Mouse (Mus musculus): ENCODE measurements around the gene Imp3. TPM values are rescaled to one million over a fixed set of nuclear protein-coding genes. Genes with fewer than 3 reads are reported as not detected.
"Not testable (repeated sequence)": the region's sequence is repeated elsewhere in the genome, so short reads cannot be mapped to it uniquely, and the experiment has no call there.

Gene Imp3
- polyA plus RNA-seq, 1 experiment from 2014 or later = 42.0 TPM

DNA sequence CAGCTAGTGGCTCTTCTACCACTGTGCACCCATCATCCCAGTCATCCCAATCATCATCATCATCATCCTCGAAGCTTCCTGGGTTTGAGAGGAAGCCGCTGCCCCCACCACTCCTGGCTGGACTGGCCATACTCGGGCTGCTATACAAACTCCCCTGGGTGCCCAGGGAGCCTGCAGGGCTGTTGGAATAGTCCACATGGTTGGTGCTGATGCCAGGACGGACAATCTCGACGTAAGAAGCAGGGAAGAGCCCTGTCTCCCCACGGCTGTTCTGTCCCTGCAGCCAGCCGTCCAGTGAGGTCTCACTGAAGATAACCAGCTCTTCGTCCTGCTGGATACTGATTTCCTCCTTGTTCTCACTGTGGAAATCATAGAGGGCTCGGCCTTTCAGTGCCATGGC, 10.9 kb upstream of the Imp3 start:
- no peak overlapping the region for H3K27ac ChIP-seq (ENCODE audit: low read length)
- WGBS (ENCODE audit: insufficient replicate concordance) = 62% methylated on average over 10 of the region's 10 CpGs

DNA sequence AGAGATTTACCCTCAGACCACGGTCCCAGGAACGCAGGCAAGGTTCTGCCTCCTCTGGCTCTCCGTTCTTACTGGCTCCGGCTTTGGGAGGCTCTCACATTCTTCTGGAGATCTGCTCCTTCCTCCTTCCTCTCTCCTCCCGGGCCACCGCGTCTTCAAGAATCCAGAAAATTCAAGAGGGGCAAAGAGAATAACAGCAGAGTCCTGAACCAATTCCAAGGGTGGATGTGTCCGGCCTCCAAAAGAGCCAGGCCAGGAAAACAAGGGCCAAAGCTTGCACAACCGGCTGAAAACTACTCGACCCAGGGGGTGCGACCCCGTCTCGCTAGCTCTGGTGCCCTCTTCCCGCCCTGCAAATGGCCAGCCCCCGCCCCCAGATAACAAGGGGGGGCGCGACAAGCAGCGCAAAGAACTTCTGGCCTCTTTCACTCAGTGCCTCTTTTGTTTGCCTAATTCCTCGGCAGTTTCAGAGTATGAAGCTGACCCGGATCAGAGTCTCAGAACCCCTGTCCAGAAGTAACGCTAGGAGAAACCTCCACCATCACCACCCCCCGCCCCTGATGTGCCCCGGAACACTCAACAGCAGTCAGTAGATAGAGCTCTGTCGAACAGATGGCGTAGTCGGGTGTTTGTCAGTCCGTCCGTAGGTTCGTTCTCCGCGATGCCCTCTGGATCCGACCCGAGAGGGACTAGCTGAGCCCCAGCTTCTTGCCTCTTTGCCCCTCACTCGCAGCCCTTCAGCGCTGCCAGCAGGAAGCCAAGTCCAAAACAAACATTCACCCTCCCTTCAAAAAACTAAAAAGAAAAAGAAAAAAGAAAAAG, 9.9 kb upstream of the Imp3 start:
- WGBS (ENCODE audit: insufficient replicate concordance) = 2% methylated on average over 35 of the region's 35 CpGs
- no peak for ATAC-seq (ENCODE audit: low read depth)

More for the DNA sequence above, 10.9 kb upstream of the Imp3 start:
- Histone ChIP-seq H3K4me1 (ENCODE audit: control insufficient read depth, low read depth, low read length) (peaks cover 19% of the 10 kb centered on the region), H3K9ac (ENCODE audit: low read depth, low read length) (no peak overlapping the region), H3K4me3 (ENCODE audit: low read depth, low read length) (no peak overlapping the region; the same call in 1 of the 2 replicates), H3K27me3 (ENCODE audit: control insufficient read depth, insufficient read depth, low read depth, low read length) (peaks cover 19% of the 10 kb centered on the region), H3K4me2 (ENCODE audit: low read depth, low read length) (0 out of 2 replicates have a peak overlapping the region, but pooled peaks have one; percentile 84), H3K9me3 (replicated peaks; ENCODE audit: control insufficient read depth, low read length) (no peaks in the 10 kb centered on the region), H3K36me3 (ENCODE audit: control insufficient read depth, insufficient read depth) (0 out of 2 replicates have a peak, but pooled peaks cover 5% of the 10 kb centered on the region)
- ATAC-seq (ENCODE audit: low read depth) = no peak

DNA sequence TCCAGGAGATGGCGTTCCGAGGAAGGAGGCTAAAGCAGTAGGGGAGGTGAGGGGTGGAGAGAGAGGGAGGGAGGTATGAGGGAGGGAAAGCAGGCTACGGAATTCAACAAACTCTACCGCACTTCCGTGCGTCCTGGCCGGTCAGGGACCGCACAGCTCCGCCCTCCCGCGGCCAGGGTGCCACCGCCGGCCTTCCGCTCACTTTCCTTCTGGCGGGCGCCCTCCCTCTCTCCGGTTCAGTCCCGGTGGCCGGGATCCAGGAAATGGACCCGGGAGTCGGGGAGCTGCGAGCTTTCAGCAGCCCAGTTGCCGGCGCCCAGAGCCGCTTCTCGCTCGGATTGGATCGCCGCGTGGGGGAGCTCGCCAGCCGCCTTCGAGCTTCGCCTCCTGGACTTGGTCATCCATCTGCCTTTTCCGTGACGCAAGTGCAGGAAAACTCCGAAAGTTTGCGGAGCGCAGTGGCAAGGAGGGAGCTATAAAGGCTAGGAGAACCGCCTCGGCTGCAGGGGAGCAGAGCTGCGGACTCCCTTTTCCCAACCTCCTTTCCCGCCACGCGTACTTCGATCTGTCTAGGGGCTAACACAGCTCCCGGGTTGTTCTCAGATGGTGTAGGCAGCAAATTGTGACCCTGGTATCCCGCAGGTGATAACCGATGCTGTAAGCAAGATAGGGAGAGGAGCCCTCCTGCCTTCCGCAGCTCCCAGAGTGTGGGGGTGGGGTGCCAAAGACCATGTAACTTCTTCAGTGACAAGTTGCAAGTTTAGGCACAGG, 9.0 kb upstream of the Imp3 start, which contains the start of gene Snx33:
TSS of gene Snx33 (minus strand) at position 331 of the 771 bp plus-strand sequence.
- peaks cover 19% of the 10 kb centered on the region for H3K27me3 ChIP-seq (ENCODE audit: control insufficient read depth, insufficient read depth, low read depth, low read length)
- H3K4me2 ChIP-seq (ENCODE audit: low read depth, low read length) = peak within 1 kb of the TSS; percentile 84
- peaks cover 19% of the 10 kb centered on the region for H3K4me1 ChIP-seq (ENCODE audit: control insufficient read depth, low read depth, low read length)
- no peaks in the 10 kb centered on the region for H3K36me3 ChIP-seq (ENCODE audit: control insufficient read depth, insufficient read depth)
- peak within 1 kb of the TSS; percentile 76 for H3K9ac ChIP-seq (ENCODE audit: low read depth, low read length)
- under 1% methylated on average over 49 of the region's 50 CpGs for WGBS (ENCODE audit: insufficient replicate concordance)
- peak; percentile 70 for ATAC-seq (ENCODE audit: low read depth)
- no peaks in the 10 kb centered on the region for H3K9me3 ChIP-seq (replicated peaks; ENCODE audit: control insufficient read depth, low read length)
- peak within 1 kb of the TSS; percentile 69 for H3K4me3 ChIP-seq (ENCODE audit: low read depth, low read length)
- peak within 1 kb of the TSS; percentile 81 for H3K27ac ChIP-seq (ENCODE audit: low read length)

More for the DNA sequence above, 9.9 kb upstream of the Imp3 start:
- Histone ChIP-seq H3K4me1 (ENCODE audit: control insufficient read depth, low read depth, low read length) (peaks cover 19% of the 10 kb centered on the region), H3K9ac (ENCODE audit: low read depth, low read length) (peak overlapping the region; percentile 76), H3K36me3 (ENCODE audit: control insufficient read depth, insufficient read depth) (no peaks in the 10 kb centered on the region), H3K27ac (ENCODE audit: low read length) (peak overlapping the region; percentile 81), H3K27me3 (ENCODE audit: control insufficient read depth, insufficient read depth, low read depth, low read length) (peaks cover 19% of the 10 kb centered on the region), H3K4me2 (ENCODE audit: low read depth, low read length) (peak overlapping the region; percentile 84), H3K9me3 (replicated peaks; ENCODE audit: control insufficient read depth, low read length) (no peaks in the 10 kb centered on the region), H3K4me3 (ENCODE audit: low read depth, low read length) (peak overlapping the region; percentile 69)

DNA sequence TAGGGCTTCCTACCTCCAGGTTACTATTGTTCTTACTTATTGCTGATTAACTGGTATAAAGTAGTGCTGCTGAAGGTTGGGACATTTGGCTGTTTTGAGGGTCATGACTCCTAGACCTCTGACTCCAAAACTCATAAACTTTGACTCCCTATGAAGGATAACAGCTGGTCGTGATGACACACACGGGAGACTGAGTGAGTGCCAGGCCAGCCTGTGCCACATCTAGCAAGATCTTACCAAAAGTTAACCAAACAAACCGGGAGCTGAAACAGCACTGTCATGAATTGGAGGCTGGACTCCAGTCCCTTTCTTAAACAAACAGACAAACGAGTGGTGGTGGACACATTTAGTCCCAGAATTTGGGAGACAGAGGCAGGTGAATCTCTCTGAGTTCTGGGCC, 7.8 kb upstream of the Imp3 start:
- Histone ChIP-seq H3K9ac (ENCODE audit: low read depth, low read length) (no peak overlapping the region), H3K9me3 (replicated peaks; ENCODE audit: control insufficient read depth, low read length) (no peaks in the 10 kb centered on the region)
- WGBS (ENCODE audit: insufficient replicate concordance) = 39% methylated on average over 4 of the region's 4 CpGs

DNA sequence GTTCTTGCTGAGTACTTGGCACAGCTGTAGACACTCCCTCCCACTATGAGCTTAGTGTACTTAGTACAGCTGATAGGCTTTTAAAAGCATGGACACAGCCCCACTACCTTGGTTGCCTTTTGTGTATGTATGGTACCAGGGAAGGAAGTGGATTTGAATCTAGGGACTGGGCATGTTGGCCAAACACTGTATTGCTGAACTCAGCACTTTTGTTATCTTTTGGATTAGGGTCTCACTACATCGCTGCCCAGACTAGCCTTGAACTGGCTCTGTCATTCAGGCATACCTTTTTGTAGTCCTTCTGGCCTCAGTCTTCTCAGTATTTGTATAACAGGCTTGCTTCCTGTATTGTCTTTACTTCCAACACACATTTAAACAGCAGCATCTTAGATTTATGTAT, 6.7 kb upstream of the Imp3 start:
- WGBS (ENCODE audit: insufficient replicate concordance) = 56% methylated on average over 1 of the region's 1 CpGs
- H3K9me3 ChIP-seq (replicated peaks; ENCODE audit: control insufficient read depth, low read length) = no peaks in the 10 kb centered on the region
- H3K4me3 ChIP-seq (ENCODE audit: low read depth, low read length) = no peak overlapping the region
- no peak overlapping the region for H3K4me2 ChIP-seq (ENCODE audit: low read depth, low read length)
- H3K27ac ChIP-seq (ENCODE audit: low read length) = no peak overlapping the region
- ATAC-seq (ENCODE audit: low read depth) = no peak
- peaks cover 19% of the 10 kb centered on the region for H3K27me3 ChIP-seq (ENCODE audit: control insufficient read depth, insufficient read depth, low read depth, low read length)
- H3K9ac ChIP-seq (ENCODE audit: low read depth, low read length) = no peak overlapping the region
- no peaks in the 10 kb centered on the region for H3K36me3 ChIP-seq (ENCODE audit: control insufficient read depth, insufficient read depth)
- H3K4me1 ChIP-seq (ENCODE audit: control insufficient read depth, low read depth, low read length) = peaks cover 10% of the 10 kb centered on the region

More for the DNA sequence above, 7.8 kb upstream of the Imp3 start:
- H3K4me3 ChIP-seq (ENCODE audit: low read depth, low read length) = no peak overlapping the region
- H3K27me3 ChIP-seq (ENCODE audit: control insufficient read depth, insufficient read depth, low read depth, low read length) = peaks cover 19% of the 10 kb centered on the region
- H3K36me3 ChIP-seq (ENCODE audit: control insufficient read depth, insufficient read depth) = no peaks in the 10 kb centered on the region
- peaks cover 15% of the 10 kb centered on the region for H3K4me1 ChIP-seq (ENCODE audit: control insufficient read depth, low read depth, low read length)
- no peak overlapping the region for H3K27ac ChIP-seq (ENCODE audit: low read length)
- no peak for ATAC-seq (ENCODE audit: low read depth)
- no peak overlapping the region for H3K4me2 ChIP-seq (ENCODE audit: low read depth, low read length)

DNA sequence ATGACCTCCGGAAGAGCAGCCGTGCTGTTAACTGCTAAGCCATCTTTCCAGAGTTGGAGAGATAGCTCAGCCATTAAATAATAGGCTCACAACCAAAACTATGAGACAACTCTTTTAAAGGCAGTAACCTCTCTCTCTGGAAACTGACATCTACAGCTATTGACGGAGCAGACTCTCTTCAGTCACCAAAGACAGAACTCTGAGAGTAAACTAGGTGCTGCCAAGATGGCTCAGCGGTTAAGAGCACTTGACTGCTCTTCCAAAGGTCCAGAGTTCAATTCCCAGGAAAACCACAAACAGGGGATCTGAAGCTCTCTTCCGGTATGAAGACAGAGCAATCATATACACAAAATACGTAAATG, 433 bp upstream of the Imp3 start:
- Histone ChIP-seq H3K36me3 (ENCODE audit: control insufficient read depth, insufficient read depth) (no peaks in the 10 kb centered on the region), H3K4me1 (ENCODE audit: control insufficient read depth, low read depth, low read length) (peaks cover 12% of the 10 kb centered on the region), H3K9ac (ENCODE audit: low read depth, low read length) (peak overlapping the region; percentile 65), H3K9me3 (replicated peaks; ENCODE audit: control insufficient read depth, low read length) (no peaks in the 10 kb centered on the region), H3K4me3 (ENCODE audit: low read depth, low read length) (peak overlapping the region; percentile 79), H3K27me3 (ENCODE audit: control insufficient read depth, insufficient read depth, low read depth, low read length) (no peaks in the 10 kb centered on the region), H3K4me2 (ENCODE audit: low read depth, low read length) (peak overlapping the region; percentile 89), H3K27ac (ENCODE audit: low read length) (peak overlapping the region; percentile 65)
- no peak for ATAC-seq (ENCODE audit: low read depth)
- 17% methylated on average over 6 of the region's 6 CpGs for WGBS (ENCODE audit: insufficient replicate concordance)

DNA sequence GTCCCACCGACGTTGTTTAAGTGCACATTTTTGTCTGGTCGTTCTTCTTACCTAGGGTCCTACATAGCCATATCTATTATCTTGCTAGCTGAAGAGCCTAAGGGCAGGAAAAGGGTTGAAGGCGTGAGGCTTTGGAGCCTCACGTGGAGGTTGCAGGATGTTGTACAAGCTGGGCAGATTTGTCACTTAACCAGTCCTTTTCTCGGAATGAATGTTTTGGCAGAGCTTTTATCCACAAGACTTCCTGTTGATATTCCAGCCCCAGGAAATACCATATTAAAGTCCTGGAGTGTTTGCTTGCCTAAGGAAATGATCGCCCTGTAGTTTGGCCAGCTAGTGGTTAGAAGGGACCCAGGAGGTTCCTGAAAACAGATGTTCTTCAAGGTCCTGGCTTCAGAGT, 1.1 kb downstream of the Imp3 start:
- Histone ChIP-seq H3K4me1 (ENCODE audit: control insufficient read depth, low read depth, low read length) (peaks cover 12% of the 10 kb centered on the region), H3K36me3 (ENCODE audit: control insufficient read depth, insufficient read depth) (no peaks in the 10 kb centered on the region), H3K4me2 (ENCODE audit: low read depth, low read length) (peak overlapping the region; percentile 89), H3K27ac (ENCODE audit: low read length) (0 out of 2 replicates have a peak overlapping the region, but pooled peaks have one; percentile 86), H3K9ac (ENCODE audit: low read depth, low read length) (peak overlapping the region; percentile 74), H3K27me3 (ENCODE audit: control insufficient read depth, insufficient read depth, low read depth, low read length) (no peaks in the 10 kb centered on the region), H3K4me3 (ENCODE audit: low read depth, low read length) (peak overlapping the region; percentile 79), H3K9me3 (replicated peaks; ENCODE audit: control insufficient read depth, low read length) (no peaks in the 10 kb centered on the region)
- ATAC-seq (ENCODE audit: low read depth) = no peak
- under 1% methylated on average over 7 of the region's 7 CpGs for WGBS (ENCODE audit: insufficient replicate concordance)

DNA sequence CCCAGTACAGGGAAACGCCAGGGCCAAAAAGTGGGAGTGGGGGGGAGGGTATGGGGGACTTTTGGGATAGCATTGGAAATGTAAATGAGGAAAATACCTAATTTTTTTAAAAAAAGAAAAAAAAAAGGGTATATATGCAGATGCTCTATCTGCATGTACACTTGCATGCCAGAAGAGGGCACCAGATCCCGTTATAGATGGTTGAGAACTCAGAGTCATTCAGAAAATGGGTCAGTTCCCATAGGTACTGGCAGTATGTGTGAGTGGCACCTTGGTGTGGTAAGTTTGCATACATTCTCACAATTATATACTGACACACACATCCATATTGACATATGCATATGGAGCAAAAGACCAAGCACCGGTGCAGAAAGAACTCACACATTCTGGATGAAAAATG, 10.2 kb downstream of the Imp3 start:
- H3K9me3 ChIP-seq (replicated peaks; ENCODE audit: control insufficient read depth, low read length); ATAC-seq (ENCODE audit: low read depth): not testable (repeated sequence)

More for the DNA sequence above, 10.2 kb downstream of the Imp3 start:
- not testable (repeated sequence) for H3K27me3 ChIP-seq (ENCODE audit: control insufficient read depth, insufficient read depth, low read depth, low read length); H3K36me3 ChIP-seq (ENCODE audit: control insufficient read depth, insufficient read depth); H3K4me3 ChIP-seq (ENCODE audit: low read depth, low read length); H3K4me2 ChIP-seq (ENCODE audit: low read depth, low read length); H3K27ac ChIP-seq (ENCODE audit: low read length); H3K9ac ChIP-seq (ENCODE audit: low read depth, low read length)
- WGBS (ENCODE audit: insufficient replicate concordance) = 27% methylated on average over 3 of the region's 3 CpGs
- H3K4me1 ChIP-seq (ENCODE audit: control insufficient read depth, low read depth, low read length) = peaks cover 13% of the 10 kb centered on the region

Data from liver, embryonic 16.5 days (tissue).